In genomic region chr9:41054166-41054565, GRCm38 (mm10) we compare ENCODE assay signal across 12 mouse cellular contexts. TPM values are rescaled to one million over a fixed set of nuclear protein-coding genes. Genes with fewer than 3 reads are reported as not detected.
A peak's percentile ranks its signal among the peaks of the same experiment; 100 is the strongest.
DNase-seq lines count a peak whose midpoint lies in the region; ATAC-seq and TF ChIP-seq lines count a peak whose summit lies in the region.
"Had no signal": no experiment of that assay in that cellular context is flagged by ENCODE, and none has a peak within 500 bp of the region (broad histone marks: within the 10 kb centered on the region; RNA-seq: fewer than 3 reads in every experiment).

No protein-coding gene starts in this region.

- no peak for ATAC-seq in erythroid progenitor cell, adult 5-6 weeks (replicated peaks; ENCODE audit: low FRiP score, poor library complexity, severe bottlenecking)

- no peaks in the 10 kb centered on the region for H3K27me3 ChIP-seq in thymus, adult 2 months (ENCODE audit: control insufficient read depth, insufficient read depth, low read length)
- H3K27me3 ChIP-seq: liver, embryonic 13.5 days; neural tube, embryonic 12.5 days had no signal

- TF ChIP-seq POLR2A in thymus, adult 2 months (IDR thresholded peaks at IDR 0.05; ENCODE audit: control insufficient read depth, extremely low read depth, insufficient read depth, low read length, poor library complexity): no peak

- intact Hi-C loops in left cerebral cortex, adult 2 months (cut with DNase I): loop anchor here (1.0 to 5.0 kb wide), 3 partner anchors 40 to 103 kb away; no protein-coding TSS in a partner anchor

- no peak for TF ChIP-seq CTCF in left cerebral cortex, adult 2 months (IDR thresholded peaks at IDR 0.05)
- TF ChIP-seq CTCF in thymus, adult 2 months (IDR thresholded peaks at IDR 0.05; ENCODE audit: borderline replicate concordance, control insufficient read depth, extremely low read depth, insufficient read depth, low read length, poor library complexity): no peak

- WGBS in thymus, adult 2 months: 93% methylated on average over 9 of the region's 9 CpGs

- H3K4me1 ChIP-seq in thymus, adult 2 months (replicated peaks; ENCODE audit: control insufficient read depth, insufficient read depth, low read length): no peaks in the 10 kb centered on the region

- peak overlapping the region; percentile 78 for H3K27ac ChIP-seq in left cerebral cortex, adult 2 months
- no peak overlapping the region for H3K27ac ChIP-seq in thymus, adult 2 months (ENCODE audit: control insufficient read depth, insufficient read depth, low read length)
- H3K27ac ChIP-seq: liver, embryonic 13.5 days; neural tube, embryonic 12.5 days had no signal

- no peaks in the 10 kb centered on the region for H3K36me3 ChIP-seq in thymus, adult 2 months (ENCODE audit: control insufficient read depth, insufficient read depth, low read length)
- H3K36me3 ChIP-seq: liver, embryonic 13.5 days; neural tube, embryonic 12.5 days had no signal

- no peak overlapping the region for H3K4me3 ChIP-seq in left cerebral cortex, adult 2 months
- H3K4me3 ChIP-seq in thymus, adult 2 months (ENCODE audit: control insufficient read depth, insufficient read depth, low read length): no peak overlapping the region
- H3K4me3 ChIP-seq: liver, embryonic 13.5 days; neural tube, embryonic 12.5 days had no signal

- peak; percentile 24 for DNase-seq in ovary, adult 18-20 months (ENCODE audit: low spot score)
- no peak for DNase-seq in ovary, postnatal 10 days (ENCODE audit: low spot score)
- peak; percentile 71 to 81 for DNase-seq in frontal cortex, postnatal 14 days (ENCODE audit: low spot score in 2 of 2)
- DNase-seq in left cerebral cortex, adult 2 months (ENCODE audit: extremely low spot score in 1 of 2, low spot score in 2 of 2): peak; percentile 79 to 84
- no peak for DNase-seq in thymus, adult 2 months
- no peak for DNase-seq in adrenal gland, postnatal 25 days
- DNase-seq in lung, postnatal 36 days: no peak
- DNase-seq: liver, embryonic 13.5 days had no signal

RNA-seq across cellular contexts. Expression of gene Crtam, which starts 49.7 kb away (rescaled TPM):
- total RNA-seq in left cerebral cortex, adult 2 months (2021): under 1 TPM in 1 of 2 experiments, not detected in 1; 0.18 TPM
- polyA plus RNA-seq in thymus, adult 2 months (2012; rRNA removed): 0.13 and 0.47 TPM in 2 replicates
- not detected in 2 replicates for total RNA-seq in erythroid progenitor cell, adult 5-6 weeks (2015; ENCODE audit: low replicate concordance)
- 0.26 TPM in 1 of 2 replicates, not detected in the other for total RNA-seq in erythroid progenitor cell, adult 5-6 weeks (2017; ENCODE audit: low replicate concordance)
- 0.15 TPM in 1 of 2 replicates, not detected in the other for total RNA-seq in adrenal gland, postnatal 25 days (2021)
- total RNA-seq: MEL had no signal
- polyA plus RNA-seq: heart, embryonic 14.5 days; neural tube, embryonic 12.5 days had no signal

Comparison
In these comparisons a context has a peak if more than half of its experiments do, and no peak if none do; other contexts are left out.
1. DNase-seq: peak in ovary, adult 18-20 months (single experiment), frontal cortex, postnatal 14 days (2 of 2) and left cerebral cortex, adult 2 months (2 of 2); none in ovary, postnatal 10 days (single experiment), thymus, adult 2 months (single experiment), adrenal gland, postnatal 25 days (single experiment) and lung, postnatal 36 days (single experiment).